Mouse (Mus musculus) heart, adult 2 months (tissue): ENCODE results near the gene Ttll13.

Experiments used
- EP300 ChIP-seq: fragments of 200-500 bp; IDR thresholded peaks from 2 replicates; pipeline ENCODE4 v1.6.1; 2011; ENCODE audit warnings: low read depth, low read length, control low read depth; ENCODE audit not compliant: insufficient read depth
- POLR2A ChIP-seq: fragments of 200-500 bp; IDR thresholded peaks from 2 replicates; pipeline ENCODE4 v1.6.1; 2011; ENCODE audit warnings: mild to moderate bottlenecking, low read depth, low read length, control low read depth; ENCODE audit not compliant: insufficient read depth

- TF ChIP-seq POLR2A: no peak
- TF ChIP-seq EP300: no peak
Observed at GRCm38 (mm10) chr7:80276374-80276773, 30.2 kb downstream of the Ttll13 start.
